Mouse (Mus musculus) stomach, adult 2 months (tissue): ENCODE measurements around the gene Zfp426. TPM values are rescaled to one million over a fixed set of nuclear protein-coding genes. Genes with fewer than 3 reads are reported as not detected.

Source experiments
- polyA plus RNA-seq: library from polyadenylated mRNA; depleted of rRNA; stranded (reverse); fragments of >200 nt; gene quantifications from 2 replicates; pipeline ENCODE4 v1.2.3, GENCODE M21; 2012; rRNA removed

The Zfp426 gene
- polyA plus RNA-seq = 0.25 and 1.0 TPM in 2 replicates

DNA sequence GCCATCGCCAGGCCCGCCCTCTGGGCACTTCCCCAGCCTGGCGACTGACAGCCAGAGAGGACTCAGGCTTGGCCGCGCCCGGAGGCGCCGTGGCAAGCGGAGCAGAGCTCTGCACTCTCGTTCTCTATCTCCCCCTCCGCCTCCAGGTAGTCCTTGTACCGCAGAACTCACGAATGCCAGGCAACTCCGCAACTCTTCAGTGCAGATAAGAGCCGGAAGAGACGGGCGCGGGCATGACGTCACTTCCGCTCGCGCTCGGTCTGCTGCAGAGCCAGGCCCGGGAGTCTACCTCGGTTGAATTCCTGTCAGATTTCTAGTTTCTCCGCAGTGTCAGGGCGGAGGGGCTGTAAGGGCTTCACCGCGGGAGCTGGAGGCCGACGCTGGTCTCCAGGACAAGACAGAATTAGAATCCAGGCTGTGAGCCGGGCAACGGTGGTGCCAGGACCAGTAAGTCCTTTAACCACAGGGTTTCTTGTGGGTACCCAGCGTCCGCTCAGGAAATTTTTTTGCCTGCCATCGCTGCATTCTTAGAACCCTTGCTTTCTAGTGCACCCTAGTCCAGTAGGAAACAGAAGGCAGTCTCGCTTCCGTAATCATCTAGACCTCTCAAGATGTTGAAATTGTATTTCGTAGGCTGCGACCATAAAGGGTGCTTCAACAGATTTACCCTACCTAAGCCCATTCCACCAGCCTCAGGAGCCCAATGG is at the start of gene Zfp426:
TSS of gene Zfp426 (minus strand) at position 220 of the 707 bp plus-strand sequence.

DNA sequence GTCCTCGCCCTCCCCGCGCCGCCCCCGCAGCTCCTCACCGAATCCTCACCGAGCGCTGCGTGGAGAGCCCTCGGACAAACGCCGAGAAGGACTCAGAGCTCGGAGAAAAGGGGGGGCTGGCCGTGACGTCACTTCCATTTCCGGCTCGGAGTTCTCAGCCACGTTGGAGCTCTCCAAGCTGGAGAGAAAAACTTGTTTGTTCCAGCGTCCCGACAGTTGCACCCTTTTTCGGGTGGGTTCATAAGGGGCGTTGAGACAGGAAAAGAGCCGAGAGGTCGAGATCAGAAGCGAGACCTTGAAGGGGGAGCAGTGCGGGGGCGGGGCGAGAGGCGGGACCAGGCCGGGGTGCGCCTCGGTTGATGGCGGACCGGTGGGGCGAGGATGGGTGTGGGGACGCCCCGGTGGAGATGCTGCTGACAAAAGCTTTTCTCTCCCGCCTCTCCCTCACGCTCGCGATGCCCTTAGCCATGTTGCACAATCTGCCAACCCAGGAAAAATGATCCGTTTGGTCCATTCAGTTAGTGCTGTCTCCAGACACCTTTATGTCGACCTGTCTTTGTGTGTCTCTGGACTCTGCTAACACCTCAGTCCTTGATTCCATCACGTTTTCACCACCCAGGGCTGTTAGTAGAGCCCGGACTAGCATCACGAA is 28.9 kb upstream of the Zfp426 start, which contains the start of gene Zfp266:
TSS of gene Zfp266 (minus strand) at position 112 of the 652 bp plus-strand sequence.

DNA sequence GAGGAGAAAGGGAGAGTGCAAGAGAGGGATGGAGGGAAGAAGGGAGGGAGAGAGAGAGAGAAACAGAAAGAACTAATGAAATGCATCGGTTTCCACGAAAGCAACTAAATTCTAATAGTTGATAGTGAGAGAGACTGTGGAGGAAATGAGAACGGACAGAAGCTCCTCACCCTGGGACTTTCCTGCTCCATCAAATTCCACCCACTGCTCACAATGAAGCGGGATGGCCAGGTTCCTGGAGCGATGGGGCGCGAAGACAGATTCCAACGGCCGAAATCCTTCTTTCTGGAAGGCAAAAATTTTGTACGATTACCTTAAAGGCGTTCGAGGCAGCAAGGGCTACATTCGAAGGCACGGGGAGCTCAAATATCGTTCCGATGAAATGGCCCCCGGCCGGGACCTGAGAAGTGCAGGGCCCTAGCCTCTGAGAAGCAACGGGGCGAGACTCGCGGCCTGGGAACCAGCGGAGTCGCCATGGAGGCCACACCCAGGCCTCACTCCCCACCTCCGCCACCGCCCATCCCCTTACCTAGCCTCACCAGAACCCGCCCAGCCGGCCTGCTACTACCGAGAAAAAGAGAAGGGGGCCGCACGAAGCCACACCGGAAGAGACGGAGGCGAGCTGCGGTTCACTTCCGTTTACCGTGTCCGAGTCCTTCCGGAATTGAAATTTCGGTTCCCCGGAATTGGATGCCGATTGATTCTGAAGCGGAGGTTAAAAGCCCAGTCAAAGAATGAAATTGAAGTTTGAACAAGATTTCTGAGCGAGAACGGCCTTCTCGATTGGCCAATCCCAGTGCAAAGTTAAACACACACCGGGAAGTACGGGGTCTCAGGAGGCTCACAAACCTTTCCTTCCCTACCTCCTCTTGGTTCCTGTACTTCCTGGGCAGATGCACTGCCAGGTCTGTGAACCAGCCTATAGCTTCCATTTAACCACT is 32.9 kb downstream of the Zfp426 start, which contains the start of gene Zfp26:
TSS of gene Zfp26 (minus strand) at position 786 of the 941 bp plus-strand sequence.

Other genes starting within 250 kb of the Zfp426 start
- not detected in 2 replicates for gene Olfr39, start 210.4 kb downstream of the Zfp426 start, polyA plus RNA-seq
- not detected in 2 replicates for gene Olfr873, start 194.2 kb downstream of the Zfp426 start, polyA plus RNA-seq
- gene Olfr18, start 156.7 kb downstream of the Zfp426 start, polyA plus RNA-seq = not detected in 2 replicates
- 1.00 and 1.2 TPM in 2 replicates for gene Zfp560, start 107.6 kb downstream of the Zfp426 start, polyA plus RNA-seq
- 0.16 and 0.37 TPM in 2 replicates for gene Zfp26, start 32.6 kb downstream of the Zfp426 start, polyA plus RNA-seq
- gene Zfp266, start 28.7 kb upstream of the Zfp426 start, polyA plus RNA-seq = 0.33 and 0.68 TPM in 2 replicates
- 0.44 and 0.83 TPM in 2 replicates for gene Zfp846, start 88.5 kb upstream of the Zfp426 start, polyA plus RNA-seq
- 85.7 and 103 TPM in 2 replicates for gene Ubl5, start 150.1 kb upstream of the Zfp426 start, polyA plus RNA-seq
- gene Fbxl12, start 152.0 kb upstream of the Zfp426 start, polyA plus RNA-seq = 16.8 and 20.1 TPM in 2 replicates
- gene Pin1, start 159.3 kb upstream of the Zfp426 start, polyA plus RNA-seq = 6.4 and 9.3 TPM in 2 replicates